Mouse (Mus musculus) layer of hippocampus, postnatal 14 days (tissue): ENCODE results near the gene Gm36079. TPM values are rescaled to one million over a fixed set of nuclear protein-coding genes. Genes with fewer than 3 reads are reported as not detected.
"Not testable (repeated sequence)": the region's sequence is repeated elsewhere in the genome, so short reads cannot be mapped to it uniquely, and the experiment has no call there.

Experiments used
- DNase-seq, 2 experiments: peaks; one replicate each; pipeline ENCODE4 v3.0.0; 2021 to 2022; ENCODE audit warnings: low spot score in 2 of 2, mixed read lengths in 1 of 2
- long read RNA-seq, 2 experiments: library from polyadenylated mRNA; stranded (forward); transcript quantifications; one replicate each; pipeline ENCODE4 v2.0.0; 2021
- total RNA-seq, 2 experiments: library from RNA; stranded (reverse); gene quantifications; 2 replicates each; pipeline ENCODE4 v1.2.3; 2021

The Gm36079 gene
- total RNA-seq: not detected
- long read RNA-seq, experiment 1: 0 reads
- long read RNA-seq, experiment 2: 0 reads

DNA sequence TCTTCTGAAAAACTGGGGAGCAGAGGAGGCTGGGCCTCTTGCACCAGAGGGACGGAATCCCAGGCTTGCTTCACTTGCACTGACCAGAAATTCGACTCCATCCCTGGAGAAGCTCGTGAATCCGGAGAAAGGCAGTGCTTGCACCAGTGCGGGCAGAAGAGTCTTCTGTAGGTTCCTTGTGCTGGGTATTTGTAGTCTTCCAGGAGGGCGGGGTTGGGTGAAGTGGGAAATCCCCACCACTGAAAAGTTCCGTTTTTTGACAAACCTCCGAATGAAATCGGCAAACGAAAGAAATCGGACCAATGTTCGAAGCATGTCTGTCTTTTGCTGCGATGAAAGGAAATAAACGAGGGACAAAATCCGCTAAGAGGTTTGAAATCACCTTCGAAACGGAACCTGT lies at the start of gene Gm36079:
TSS of gene Gm36079 (minus strand) at position 101 of the 400 bp plus-strand sequence.
- not testable (repeated sequence) for DNase-seq

- DNase-seq: not testable (repeated sequence)
These were observed 44.1 kb upstream of the Gm36079 start for GRCm38 (mm10) chr13:120070878-120071277.

DNA sequence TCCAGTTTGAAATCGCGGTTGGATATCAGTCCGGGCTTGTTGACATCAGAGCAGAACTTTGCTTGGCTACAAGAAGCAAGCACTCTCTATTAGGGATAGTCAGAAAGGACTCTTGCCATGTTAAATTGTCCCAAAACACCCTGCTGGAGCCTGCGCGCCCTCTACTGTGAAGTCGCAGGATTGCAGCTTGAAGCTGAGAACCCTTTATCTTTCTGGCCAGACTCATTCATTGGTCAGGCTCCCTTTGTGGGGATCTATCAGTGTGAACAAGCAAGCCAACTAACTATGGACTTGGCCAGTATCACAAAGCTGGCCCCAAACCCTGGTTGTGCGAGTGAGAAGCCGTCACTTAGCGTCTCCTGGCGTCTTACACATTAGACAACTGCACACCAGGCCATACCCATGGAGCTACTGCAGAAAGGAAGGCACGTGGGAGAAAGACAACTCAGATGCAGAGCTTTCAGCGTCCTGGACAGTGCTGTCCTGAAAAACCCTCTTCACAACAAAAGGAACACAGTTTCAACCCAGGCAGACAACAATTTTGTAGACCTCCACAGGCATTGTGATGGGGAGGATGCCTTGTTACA lies 43.3 kb upstream of the Gm36079 start:
- not testable (repeated sequence) for DNase-seq

DNA sequence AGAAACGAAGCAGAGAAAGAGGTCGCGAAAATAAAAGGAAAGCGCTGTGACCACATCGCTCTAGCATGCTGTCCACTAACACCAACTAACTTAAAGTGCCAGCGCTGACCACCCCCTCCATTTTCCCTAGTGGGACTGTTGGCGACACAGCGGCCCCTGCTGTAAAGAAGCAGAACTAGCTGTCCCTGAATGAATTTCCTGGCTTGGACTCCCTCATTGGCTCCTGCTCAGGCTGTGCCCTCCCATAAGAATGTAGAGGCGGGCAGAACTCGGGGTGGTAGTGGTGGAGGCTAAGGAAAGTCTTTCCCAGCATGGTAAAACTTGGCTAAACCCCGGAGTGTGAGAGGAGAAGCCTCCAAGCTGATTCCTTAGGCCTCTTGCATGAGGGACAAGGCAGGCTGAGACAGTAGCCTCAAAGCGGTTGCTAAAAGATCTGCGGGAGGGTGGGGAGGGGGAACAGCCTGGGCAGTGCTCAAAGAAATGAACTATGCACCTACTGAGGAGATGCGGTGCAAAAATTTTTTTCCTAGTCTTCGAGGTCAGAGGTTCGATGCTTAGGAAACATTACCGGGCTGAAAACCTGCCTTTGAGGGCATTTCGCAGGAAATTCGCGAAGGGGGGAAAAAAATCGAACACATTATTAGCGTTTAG lies 36.8 kb upstream of the Gm36079 start:
- DNase-seq: not testable (repeated sequence)

GRCm38 (mm10) chr13:120062903-120063302 lies 36.1 kb upstream of the Gm36079 start:
- not testable (repeated sequence) for DNase-seq

GRCm38 (mm10) chr13:120052085-120052484 lies 25.3 kb upstream of the Gm36079 start, which contains the start of gene Gm21188:
Gm21188 (minus strand) TSS chr13:120052194.
- DNase-seq: not testable (repeated sequence)

DNA sequence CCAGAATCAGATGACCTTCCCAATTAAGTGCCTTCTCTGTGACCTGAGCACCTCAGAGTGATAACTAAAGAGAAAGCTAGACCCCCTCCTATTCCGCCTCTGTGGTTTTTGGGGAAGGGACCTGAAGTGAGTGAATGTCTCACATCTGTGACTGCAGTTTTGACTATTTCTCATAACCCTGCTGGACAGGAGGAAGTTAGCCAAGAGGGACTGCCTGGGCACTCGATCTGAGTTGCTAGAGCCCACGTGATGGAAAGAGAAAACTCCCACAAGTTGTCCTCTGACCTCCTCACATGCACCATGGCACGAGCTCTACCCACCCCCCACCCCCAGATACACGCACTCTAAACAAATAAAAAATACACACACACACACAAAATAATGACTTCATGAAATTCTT lies 21.8 kb upstream of the Gm36079 start:
- DNase-seq: not testable (repeated sequence)

DNA sequence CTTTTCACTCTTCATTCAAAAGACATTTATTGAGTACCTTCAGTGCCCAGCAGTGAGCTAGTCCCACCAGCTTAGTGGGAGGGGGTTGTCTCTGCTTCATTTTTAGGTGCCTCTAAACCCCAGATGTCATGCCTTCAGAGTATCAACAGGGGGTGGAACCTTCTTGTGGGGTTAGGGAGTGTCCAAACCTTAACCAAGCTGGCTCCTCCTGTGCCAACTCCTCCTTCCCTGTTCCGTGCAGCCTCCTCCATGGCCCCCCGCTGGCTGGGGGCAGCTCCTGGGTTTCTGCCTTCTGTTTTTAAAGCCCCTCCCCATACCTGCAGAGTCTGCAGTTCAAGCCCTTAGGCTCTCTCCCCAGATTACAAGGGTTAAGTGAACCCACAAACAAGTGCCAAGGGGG lies 21.4 kb upstream of the Gm36079 start:
- not testable (repeated sequence) for DNase-seq

DNA sequence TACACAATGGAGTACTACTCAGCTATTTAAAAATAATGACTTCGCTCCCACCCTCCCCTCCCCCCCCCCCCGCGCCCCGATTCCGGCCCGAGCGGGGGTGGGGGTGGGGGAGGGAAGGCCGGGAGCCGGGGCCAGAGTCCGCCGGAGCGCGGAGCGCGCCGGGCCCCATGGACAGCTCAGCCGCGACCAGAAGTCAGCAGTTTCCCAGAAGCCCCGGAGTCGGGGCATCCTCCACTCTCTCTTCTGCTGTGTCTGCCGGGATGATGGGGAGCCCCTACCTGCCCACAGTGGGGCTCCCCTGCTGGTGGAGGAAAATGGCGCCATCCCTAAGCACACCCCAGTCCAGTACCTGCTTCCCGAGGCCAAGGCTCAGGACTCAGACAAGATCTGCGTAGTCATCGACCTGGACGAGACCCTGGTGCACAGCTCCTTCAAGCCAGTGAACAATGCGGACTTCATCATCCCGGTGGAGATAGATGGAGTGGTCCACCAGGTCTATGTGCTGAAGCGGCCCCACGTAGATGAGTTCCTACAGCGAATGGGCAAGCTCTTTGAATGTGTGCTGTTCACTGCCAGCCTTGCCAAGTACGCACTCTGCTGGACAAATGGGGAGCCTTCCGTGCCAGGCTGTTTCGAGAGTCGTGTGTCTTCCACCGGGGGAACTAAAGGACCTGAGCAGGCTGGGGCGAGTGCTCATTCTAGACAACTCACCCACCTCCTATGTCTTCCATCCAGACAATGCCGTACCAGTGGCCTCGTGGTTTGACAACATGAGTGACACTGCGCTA lies 19.8 kb upstream of the Gm36079 start:
- DNase-seq: not testable (repeated sequence)

DNA sequence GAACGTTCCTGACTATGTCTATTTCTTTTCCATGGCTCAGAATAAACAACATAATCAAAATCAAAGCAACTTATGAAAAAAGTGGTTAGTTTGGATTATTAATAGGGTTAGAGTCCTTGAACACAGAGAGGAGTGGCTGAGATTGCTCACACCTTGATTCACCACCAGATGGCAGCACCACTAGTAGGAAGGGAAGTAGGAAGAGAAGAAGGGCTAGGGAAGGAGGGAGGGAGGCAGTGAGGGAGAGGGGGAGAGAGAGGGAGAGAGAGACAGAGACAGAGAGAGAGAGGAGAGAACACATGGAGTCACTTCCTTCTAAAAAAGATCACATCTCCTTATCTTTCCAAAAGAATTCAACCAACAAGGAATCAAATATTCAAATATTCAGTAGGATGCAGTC lies 14.3 kb upstream of the Gm36079 start:
- DNase-seq: not testable (repeated sequence)

- DNase-seq: not testable (repeated sequence)
These were observed 11.1 kb upstream of the Gm36079 start for GRCm38 (mm10) chr13:120037881-120038280.

DNA sequence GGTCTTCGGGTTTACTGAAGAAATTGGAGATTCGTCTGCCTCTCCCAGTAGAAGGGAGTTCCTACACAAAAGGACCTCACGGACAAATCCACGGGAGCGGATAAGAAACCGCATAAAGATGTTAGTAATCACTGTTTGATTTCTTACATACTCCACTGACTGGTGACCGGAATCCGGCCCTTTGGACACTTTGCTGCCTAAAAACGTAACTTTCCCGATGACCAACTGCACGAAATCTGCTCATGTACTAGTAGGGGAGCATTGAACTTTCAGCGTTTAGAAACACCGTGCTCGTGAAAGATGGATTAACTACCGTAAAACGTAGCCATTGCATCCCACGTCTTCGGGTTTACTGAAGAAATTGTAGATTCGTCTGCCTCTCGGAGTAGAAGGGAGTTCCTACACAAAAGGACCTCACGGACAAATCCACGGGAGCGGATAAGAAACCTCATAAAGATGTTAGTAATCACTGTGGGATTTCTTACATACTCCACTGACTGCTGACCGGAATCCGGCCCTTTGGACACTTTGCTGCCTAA lies 9.8 kb upstream of the Gm36079 start:
- not testable (repeated sequence) for DNase-seq

- peak; percentile 20 to 48 for DNase-seq
These were observed 8.3 kb upstream of the Gm36079 start for GRCm38 (mm10) chr13:120035151-120035550.

- not testable (repeated sequence) for DNase-seq
These were observed 7.8 kb upstream of the Gm36079 start for GRCm38 (mm10) chr13:120034637-120035036.

- peak; percentile 45 to 62 for DNase-seq
These were observed 6.8 kb upstream of the Gm36079 start for GRCm38 (mm10) chr13:120033516-120034190.

GRCm38 (mm10) chr13:120031676-120032075 lies 4.9 kb upstream of the Gm36079 start:
- peak; percentile 46 to 50 for DNase-seq

DNA sequence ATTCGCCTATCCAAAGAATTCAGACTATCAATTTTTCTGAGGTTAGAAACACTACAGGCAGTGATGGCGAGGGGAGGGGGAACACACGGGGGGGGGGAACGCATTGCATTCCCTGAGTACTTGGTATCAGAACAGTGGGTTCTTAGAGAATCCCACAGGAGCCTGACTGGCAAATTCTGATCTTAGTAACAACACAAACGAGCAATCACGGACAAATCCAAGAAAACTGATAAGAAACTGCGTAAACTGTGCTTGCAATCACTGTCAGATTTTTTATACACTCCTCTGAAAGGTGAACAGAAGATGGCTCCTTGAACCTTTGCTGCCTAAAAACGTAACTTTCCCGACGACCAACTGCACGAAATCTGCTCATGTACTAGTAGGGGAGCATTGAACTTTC lies 557 bp upstream of the Gm36079 start:
- DNase-seq: peak; percentile 31 to 36

- not testable (repeated sequence) for DNase-seq
These were observed 438 bp downstream of the Gm36079 start for GRCm38 (mm10) chr13:120026373-120026772.

- peak; percentile 49 to 56 for DNase-seq
These were observed 1.2 kb downstream of the Gm36079 start for GRCm38 (mm10) chr13:120025576-120025975.

GRCm38 (mm10) chr13:120025004-120025403 lies 1.8 kb downstream of the Gm36079 start:
- not testable (repeated sequence) for DNase-seq

DNA sequence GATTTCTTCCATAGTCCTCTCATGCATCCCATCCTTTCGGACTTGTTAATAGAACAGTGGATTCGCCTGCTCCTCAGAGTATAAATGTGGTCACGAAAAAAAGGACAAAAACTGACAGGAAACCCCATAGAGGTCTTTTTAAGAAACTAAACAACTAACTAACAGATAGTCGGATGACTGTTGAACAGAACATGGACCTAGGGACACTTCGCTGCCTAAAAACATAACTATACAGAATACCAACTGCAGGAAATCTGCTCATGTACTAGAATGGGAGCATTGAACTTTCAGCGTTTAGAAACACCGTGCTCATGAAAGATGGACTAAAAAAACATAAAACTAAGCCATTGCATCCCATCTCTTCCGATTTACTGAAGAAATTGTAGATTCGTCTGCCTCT lies 2.2 kb downstream of the Gm36079 start:
- DNase-seq: not testable (repeated sequence)
